Mouse (Mus musculus): ENCODE results near the gene Kcnh4. TPM values are rescaled to one million over a fixed set of nuclear protein-coding genes. Genes with fewer than 3 reads are reported as not detected.

Gene Kcnh4
- polyA plus RNA-seq, 1 experiment from 2014 or later = 5.7 TPM

DNA sequence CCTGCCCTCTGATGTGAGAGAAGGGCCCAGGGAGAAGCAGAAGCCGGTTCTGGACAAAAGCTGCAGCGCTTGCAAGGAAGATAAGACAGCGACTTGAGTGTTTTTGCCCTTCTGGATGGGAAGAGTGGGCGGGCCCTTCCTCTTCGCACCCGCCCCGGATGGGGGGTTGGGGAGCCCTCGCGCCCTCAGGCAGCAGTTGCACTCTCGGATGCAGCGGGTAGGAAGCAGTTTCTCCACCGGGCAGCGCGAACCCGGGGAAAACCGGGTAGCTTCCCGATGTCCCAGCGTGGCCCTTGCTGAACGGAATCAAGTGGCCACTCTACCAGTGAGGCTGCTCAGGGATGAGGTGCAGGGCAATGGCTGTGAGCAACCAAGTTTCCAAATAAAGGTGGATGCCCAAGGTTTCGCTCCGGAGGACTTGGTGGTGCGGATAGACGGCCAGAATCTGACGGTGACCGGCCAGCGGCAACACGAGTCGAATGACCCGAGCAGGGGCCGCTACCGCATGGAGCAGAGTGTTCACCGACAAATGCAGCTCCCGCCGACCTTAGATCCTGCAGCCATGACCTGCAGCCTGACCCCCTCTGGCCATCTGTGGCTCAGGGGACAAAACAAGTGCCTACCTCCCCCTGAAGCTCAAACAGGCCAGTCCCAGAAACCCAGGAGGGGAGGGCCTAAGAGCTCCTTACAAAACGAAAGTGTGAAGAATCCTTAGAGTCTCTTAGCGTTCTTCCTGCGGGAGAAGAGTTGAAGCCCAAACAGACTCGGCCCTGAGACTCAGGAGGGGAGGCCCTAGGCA, 45.8 kb downstream of the Kcnh4 start, which contains the start of gene Hspb9:
TSS of gene Hspb9 (plus strand) at position 116 of the 799 bp plus-strand sequence.
- 3% methylated on average over 38 of the region's 38 CpGs for WGBS
- DNase-seq (ENCODE audit: low spot score) (peak; percentile 64), ATAC-seq (ENCODE audit: low FRiP score) (no peak)
- Histone ChIP-seq H3K27me3 (ENCODE audit: control insufficient read depth, insufficient read depth, low read length) (no peaks in the 10 kb centered on the region), H3K4me3 (ENCODE audit: low read depth, low read length) (peak within 1 kb of the TSS; percentile 21; the same call in 1 of the 2 replicates), H3K36me3 (ENCODE audit: control insufficient read depth, insufficient read depth, low read length) (peaks cover 7% of the 10 kb centered on the region; the same call in 1 of the 2 replicates), H3K4me1 (replicated peaks; ENCODE audit: control insufficient read depth, insufficient read depth, low read length) (peaks cover 9% of the 10 kb centered on the region), H3K9ac (ENCODE audit: low read depth, low read length) (peak within 1 kb of the TSS; percentile 27), H3K27ac (ENCODE audit: low read depth, low read length) (0 out of 2 replicates have a peak within 1 kb of the TSS, but pooled peaks have one; percentile 30), H3K9me3 (ENCODE audit: control insufficient read depth, low read length) (no peaks in the 10 kb centered on the region), H3K4me2 (replicated peaks; ENCODE audit: low read depth, low read length) (peak within 1 kb of the TSS; percentile 35)

DNA sequence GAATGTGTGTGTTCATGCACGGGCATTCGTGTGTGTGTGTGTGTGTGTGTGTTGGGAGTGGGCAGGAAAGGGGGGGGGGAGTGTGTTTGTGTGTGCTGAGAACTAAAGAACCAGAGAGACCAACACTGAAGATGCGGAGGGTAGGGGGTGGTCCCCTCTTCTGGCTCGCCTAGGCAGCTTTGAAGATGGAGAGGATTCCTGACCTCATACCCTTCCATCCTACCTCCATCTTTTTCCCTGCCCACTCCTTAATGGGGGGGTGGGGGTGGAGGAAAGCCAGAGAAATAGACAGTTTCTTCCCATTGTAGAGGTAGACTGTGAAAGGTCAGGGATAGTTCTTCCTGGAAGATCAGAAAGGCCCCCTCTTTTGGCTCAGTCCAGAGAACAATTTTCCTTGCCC, 46.6 kb downstream of the Kcnh4 start:
- Histone ChIP-seq H3K9ac (ENCODE audit: low read depth, low read length) (peak overlapping the region; percentile 27; the same call in 1 of the 2 replicates), H3K4me3 (ENCODE audit: low read depth, low read length) (no peak overlapping the region), H3K27ac (ENCODE audit: low read depth, low read length) (no peak overlapping the region), H3K36me3 (ENCODE audit: control insufficient read depth, insufficient read depth, low read length) (peaks cover 8% of the 10 kb centered on the region; the same call in 1 of the 2 replicates), H3K4me2 (replicated peaks; ENCODE audit: low read depth, low read length) (no peak overlapping the region), H3K9me3 (ENCODE audit: control insufficient read depth, low read length) (no peaks in the 10 kb centered on the region), H3K27me3 (ENCODE audit: control insufficient read depth, insufficient read depth, low read length) (no peaks in the 10 kb centered on the region), H3K4me1 (replicated peaks; ENCODE audit: control insufficient read depth, insufficient read depth, low read length) (peaks cover 9% of the 10 kb centered on the region)
- WGBS = 65% methylated on average over 4 of the region's 4 CpGs
- ATAC-seq (ENCODE audit: low FRiP score) = no peak
- DNase-seq (ENCODE audit: low spot score) = peak; percentile 9

DNA sequence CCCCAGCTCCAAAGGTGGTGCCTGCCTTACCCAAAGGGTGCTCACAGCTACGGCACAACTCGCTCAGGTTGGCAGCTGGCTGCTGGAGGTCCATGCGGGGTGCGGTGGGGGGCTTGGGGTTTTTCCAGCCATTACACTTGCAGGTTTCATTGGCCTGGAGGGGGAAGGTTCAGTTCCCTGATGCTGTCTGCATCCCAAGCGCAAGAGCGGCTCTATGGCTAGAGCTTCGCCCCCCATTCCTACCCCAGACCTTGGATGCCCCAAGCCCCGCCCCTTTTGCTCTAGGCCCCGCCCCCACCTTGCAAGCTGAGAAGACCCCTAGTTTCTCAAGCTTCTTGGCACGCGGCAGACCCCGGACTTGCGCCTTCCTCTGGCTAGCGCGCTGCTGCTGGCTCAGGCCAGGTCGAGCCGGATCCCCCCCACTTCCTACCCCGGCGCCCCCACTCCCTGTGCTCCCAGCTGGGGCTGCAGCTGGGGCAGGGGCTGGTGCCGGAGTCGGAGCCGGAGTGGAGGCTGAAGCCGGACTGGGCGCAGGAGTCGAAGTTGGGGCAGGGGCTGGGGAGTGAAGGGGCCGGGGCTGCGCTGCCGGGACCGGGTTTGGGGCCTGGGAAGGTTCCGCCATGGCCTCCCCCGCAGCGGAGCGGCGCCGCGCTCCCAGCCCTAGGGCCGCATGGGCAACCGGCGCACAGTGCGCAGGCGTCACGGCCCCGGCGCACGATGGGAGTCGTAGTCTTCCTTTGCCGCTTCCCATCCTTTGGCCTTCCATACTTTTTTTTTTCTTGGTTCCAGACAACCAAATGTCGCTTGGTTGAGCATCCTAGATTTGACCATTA, 47.7 kb downstream of the Kcnh4 start, which contains the start of gene Kat2a:
TSS of gene Kat2a (minus strand) at position 683 of the 833 bp plus-strand sequence.
- Histone ChIP-seq H3K9ac (ENCODE audit: low read depth, low read length) (peak within 1 kb of the TSS; percentile 94), H3K36me3 (ENCODE audit: control insufficient read depth, insufficient read depth, low read length) (peaks cover 8% of the 10 kb centered on the region; the same call in 1 of the 2 replicates), H3K9me3 (ENCODE audit: control insufficient read depth, low read length) (no peaks in the 10 kb centered on the region), H3K4me3 (ENCODE audit: low read depth, low read length) (peak within 1 kb of the TSS; percentile 95), H3K27ac (ENCODE audit: low read depth, low read length) (peak within 1 kb of the TSS; percentile 72), H3K27me3 (ENCODE audit: control insufficient read depth, insufficient read depth, low read length) (no peaks in the 10 kb centered on the region), H3K4me2 (replicated peaks; ENCODE audit: low read depth, low read length) (peak within 1 kb of the TSS; percentile 66), H3K4me1 (replicated peaks; ENCODE audit: control insufficient read depth, insufficient read depth, low read length) (peaks cover 9% of the 10 kb centered on the region)
- peak; percentile 90 for DNase-seq (ENCODE audit: low spot score)
- peak; percentile 87 for ATAC-seq (ENCODE audit: low FRiP score)
- 5% methylated on average over 29 of the region's 48 CpGs for WGBS

DNA sequence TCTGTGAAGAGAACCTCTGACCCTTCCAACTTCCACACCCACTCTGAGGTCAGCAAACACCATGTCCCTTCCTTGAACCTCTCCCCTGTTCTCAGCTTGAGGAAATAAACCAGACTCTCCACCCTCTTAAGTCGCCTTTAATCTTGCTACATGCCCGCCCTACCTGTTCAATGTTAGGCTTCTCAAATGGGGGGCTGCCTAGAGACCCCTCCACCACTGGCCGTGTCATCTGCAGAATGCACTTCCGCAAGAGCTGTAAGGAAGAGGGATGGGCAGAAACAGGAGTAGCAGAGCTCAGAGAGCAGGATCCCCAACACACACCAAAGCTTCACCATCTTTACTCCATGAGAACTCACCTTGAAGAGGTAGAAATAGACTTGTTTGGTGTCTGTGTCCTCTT, 48.8 kb downstream of the Kcnh4 start:
- peaks cover 11% of the 10 kb centered on the region; the same call in 1 of the 2 replicates for H3K36me3 ChIP-seq (ENCODE audit: control insufficient read depth, insufficient read depth, low read length)
- 95% methylated on average over 4 of the region's 4 CpGs for WGBS
- no peak overlapping the region for H3K9ac ChIP-seq (ENCODE audit: low read depth, low read length)
- H3K27me3 ChIP-seq (ENCODE audit: control insufficient read depth, insufficient read depth, low read length) = no peaks in the 10 kb centered on the region
- H3K9me3 ChIP-seq (ENCODE audit: control insufficient read depth, low read length) = no peaks in the 10 kb centered on the region
- no peak for DNase-seq (ENCODE audit: low spot score)
- H3K4me1 ChIP-seq (replicated peaks; ENCODE audit: control insufficient read depth, insufficient read depth, low read length) = peaks cover 9% of the 10 kb centered on the region
- ATAC-seq (ENCODE audit: low FRiP score) = no peak
- H3K4me3 ChIP-seq (ENCODE audit: low read depth, low read length) = no peak overlapping the region
- no peak overlapping the region for H3K27ac ChIP-seq (ENCODE audit: low read depth, low read length)
- no peak overlapping the region for H3K4me2 ChIP-seq (replicated peaks; ENCODE audit: low read depth, low read length)

DNA sequence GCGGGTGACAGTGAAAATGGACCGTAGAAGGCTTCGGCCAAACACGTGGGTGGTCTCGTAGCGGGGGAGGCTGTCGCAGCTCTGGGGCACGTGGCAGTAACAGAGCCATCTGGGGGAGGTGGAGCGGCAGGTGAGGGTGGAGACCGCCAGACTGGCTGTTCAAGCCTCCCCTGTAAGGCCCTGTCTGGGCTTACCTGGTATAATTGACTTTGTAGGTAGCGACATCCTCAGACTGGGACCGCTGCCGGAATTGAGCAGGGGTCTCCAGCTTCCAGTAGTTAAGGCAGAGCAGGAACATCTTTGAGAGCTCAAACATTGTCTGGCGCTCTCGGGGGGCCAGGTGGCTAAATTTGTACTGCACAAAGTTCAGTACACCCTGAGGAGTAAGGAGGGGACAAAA, 49.2 kb downstream of the Kcnh4 start:
- H3K27me3 ChIP-seq (ENCODE audit: control insufficient read depth, insufficient read depth, low read length) = no peaks in the 10 kb centered on the region
- H3K9ac ChIP-seq (ENCODE audit: low read depth, low read length) = no peak overlapping the region
- WGBS = 94% methylated on average over 15 of the region's 15 CpGs
- H3K4me2 ChIP-seq (replicated peaks; ENCODE audit: low read depth, low read length) = no peak overlapping the region
- H3K36me3 ChIP-seq (ENCODE audit: control insufficient read depth, insufficient read depth, low read length) = peaks cover 11% of the 10 kb centered on the region; the same call in 1 of the 2 replicates
- no peak for ATAC-seq (ENCODE audit: low FRiP score)
- peaks cover 9% of the 10 kb centered on the region for H3K4me1 ChIP-seq (replicated peaks; ENCODE audit: control insufficient read depth, insufficient read depth, low read length)
- H3K4me3 ChIP-seq (ENCODE audit: low read depth, low read length) = no peak overlapping the region
- no peak for DNase-seq (ENCODE audit: low spot score)
- no peak overlapping the region for H3K27ac ChIP-seq (ENCODE audit: low read depth, low read length)
- no peaks in the 10 kb centered on the region for H3K9me3 ChIP-seq (ENCODE audit: control insufficient read depth, low read length)

DNA sequence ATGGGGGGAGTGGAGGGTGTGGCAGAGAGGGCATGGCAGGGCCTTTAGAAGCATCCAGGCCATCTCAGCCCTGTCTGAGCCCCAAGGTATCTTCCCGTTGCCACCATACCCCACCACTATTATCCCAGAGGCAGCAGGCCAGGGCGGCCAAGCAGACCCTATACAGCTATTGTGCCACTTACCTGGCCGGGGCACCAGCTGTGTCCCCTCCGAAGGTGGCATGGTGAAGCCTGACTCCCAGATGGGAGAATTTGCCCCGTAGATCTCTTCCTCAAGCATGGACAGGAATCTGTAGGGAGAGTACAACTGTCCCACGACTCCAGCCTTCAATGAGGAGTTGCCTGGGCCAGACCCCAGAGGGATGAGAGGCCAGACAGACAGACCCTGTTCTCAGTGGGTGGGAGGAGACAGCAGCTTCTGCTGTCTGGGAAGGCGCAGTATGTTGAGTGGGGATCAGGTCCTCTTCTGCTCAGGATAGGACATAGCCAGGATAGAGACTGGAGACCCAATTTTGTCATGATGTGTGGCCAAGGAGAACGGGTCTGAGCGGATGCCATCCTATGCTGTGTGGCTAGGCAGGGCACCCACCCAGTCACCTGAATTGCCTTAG, 50.4 kb downstream of the Kcnh4 start:
- Histone ChIP-seq H3K4me1 (replicated peaks; ENCODE audit: control insufficient read depth, insufficient read depth, low read length) (peaks cover 8% of the 10 kb centered on the region), H3K36me3 (ENCODE audit: control insufficient read depth, insufficient read depth, low read length) (peaks cover 11% of the 10 kb centered on the region; the same call in 1 of the 2 replicates)
- 92% methylated on average over 9 of the region's 9 CpGs for WGBS

DNA sequence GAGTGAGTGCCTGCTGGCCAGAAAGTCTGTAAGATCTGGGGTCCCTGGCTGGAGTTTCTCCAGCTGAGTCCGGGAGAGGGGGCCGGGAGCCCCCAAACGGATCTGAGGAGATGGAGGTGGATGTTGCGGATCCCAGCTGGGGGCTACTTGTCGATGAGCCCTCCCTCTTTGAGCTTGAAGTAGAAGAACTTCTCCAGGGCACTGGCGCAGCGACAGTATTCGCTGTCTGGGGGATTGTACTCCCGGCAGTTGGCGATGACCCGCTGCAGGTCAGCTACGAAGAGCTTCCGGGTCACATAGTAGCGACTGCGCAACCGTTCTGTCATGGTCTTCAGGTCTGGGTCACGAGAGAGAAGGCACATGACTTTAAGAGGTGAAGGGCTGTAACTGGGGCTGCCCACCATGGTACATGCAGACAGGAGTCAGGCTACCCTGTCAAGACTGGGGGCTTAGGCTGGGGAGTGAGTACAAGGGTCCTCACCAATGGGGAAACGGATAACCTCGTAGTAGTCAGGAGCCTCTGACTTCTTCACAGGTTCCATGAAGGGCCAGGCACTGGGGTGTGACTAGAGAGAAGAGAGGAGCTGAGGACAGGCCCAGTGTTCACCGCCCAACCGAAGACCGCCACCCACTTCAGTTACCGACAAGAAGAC, 54.5 kb downstream of the Kcnh4 start:
- Histone ChIP-seq H3K27ac (ENCODE audit: low read depth, low read length) (no peak overlapping the region), H3K36me3 (ENCODE audit: control insufficient read depth, insufficient read depth, low read length) (peaks cover 10% of the 10 kb centered on the region; the same call in 1 of the 2 replicates)

More for the DNA sequence above, 50.4 kb downstream of the Kcnh4 start:
- H3K27ac ChIP-seq (ENCODE audit: low read depth, low read length) = no peak overlapping the region
- no peaks in the 10 kb centered on the region for H3K9me3 ChIP-seq (ENCODE audit: control insufficient read depth, low read length)
- H3K27me3 ChIP-seq (ENCODE audit: control insufficient read depth, insufficient read depth, low read length) = no peaks in the 10 kb centered on the region
- no peak for DNase-seq (ENCODE audit: low spot score)
- no peak for ATAC-seq (ENCODE audit: low FRiP score)
- no peak overlapping the region for H3K4me2 ChIP-seq (replicated peaks; ENCODE audit: low read depth, low read length)
- H3K4me3 ChIP-seq (ENCODE audit: low read depth, low read length) = no peak overlapping the region
- H3K9ac ChIP-seq (ENCODE audit: low read depth, low read length) = no peak overlapping the region

More for the DNA sequence above, 54.5 kb downstream of the Kcnh4 start:
- H3K9me3 ChIP-seq (ENCODE audit: control insufficient read depth, low read length) = no peaks in the 10 kb centered on the region
- DNase-seq (ENCODE audit: low spot score) (no peak), ATAC-seq (ENCODE audit: low FRiP score) (no peak)
- H3K4me3 ChIP-seq (ENCODE audit: low read depth, low read length) = no peak overlapping the region
- no peak overlapping the region for H3K4me2 ChIP-seq (replicated peaks; ENCODE audit: low read depth, low read length)
- 93% methylated on average over 23 of the region's 23 CpGs for WGBS
- no peak overlapping the region for H3K9ac ChIP-seq (ENCODE audit: low read depth, low read length)
- no peaks in the 10 kb centered on the region for H3K4me1 ChIP-seq (replicated peaks; ENCODE audit: control insufficient read depth, insufficient read depth, low read length)
- no peaks in the 10 kb centered on the region for H3K27me3 ChIP-seq (ENCODE audit: control insufficient read depth, insufficient read depth, low read length)
